Mouse (Mus musculus) B cell, adult 67 days (primary cell): ENCODE measurements around the gene Neu4. TPM values are rescaled to one million over a fixed set of nuclear protein-coding genes. Genes with fewer than 3 reads are reported as not detected.

Experiments used
- total RNA-seq, 2 experiments: library from RNA; stranded (reverse); gene quantifications; 4 replicates each; pipeline ENCODE4 v1.2.4; 2023

Neu4 gene
- not detected for total RNA-seq

GRCm38 (mm10) chr1:94020151-94020550, at the start of gene Neu4:
Neu4 (plus strand) TSS chr1:94020451.

GRCm38 (mm10) chr1:93990209-93990608, 30.0 kb upstream of the Neu4 start, which contains the start of gene Gal3st2c:
Gal3st2c (plus strand) TSS chr1:93990509.

GRCm38 (mm10) chr1:94052373-94052772, 32.1 kb downstream of the Neu4 start, which contains the start of gene Pdcd1:
Pdcd1 (minus strand) TSS chr1:94052553.

Other genes starting within 250 kb of the Neu4 start
- gene Dtymk, start 218.5 kb upstream of the Neu4 start, total RNA-seq = 10 to 100 TPM; 72.7 to 78.1 TPM
- 10 to 100 TPM; 33.6 to 40.1 TPM for gene Ing5, start 216.5 kb upstream of the Neu4 start, total RNA-seq
- gene D2hgdh, start 195.5 kb upstream of the Neu4 start, total RNA-seq = 10 to 100 TPM; 40.0 to 49.1 TPM
- under 1 TPM in 1 of 2 experiments, not detected in 1; 0.24 TPM for gene Gal3st2, start 159.1 kb upstream of the Neu4 start, total RNA-seq
- gene Gal3st2b, start 102.1 kb upstream of the Neu4 start, total RNA-seq = under 1 TPM; 0.52 to 0.71 TPM
- gene Gal3st2c, start 29.9 kb upstream of the Neu4 start, total RNA-seq = under 1 TPM; 0.06 to 0.12 TPM
- not detected for gene Pdcd1, start 32.1 kb downstream of the Neu4 start, total RNA-seq